Mouse (Mus musculus) heart, embryonic 10.5 days (tissue): ENCODE results near the gene Myl9. TPM values are rescaled to one million over a fixed set of nuclear protein-coding genes. Genes with fewer than 3 reads are reported as not detected.
A peak's percentile ranks its signal among the peaks of the same experiment; 100 is the strongest.
"Not testable (repeated sequence)": the region's sequence is repeated elsewhere in the genome, so short reads cannot be mapped to it uniquely, and the experiment has no call there.

Source experiments
- DNase-seq: peaks from one replicate; pipeline ENCODE4 v3.0.0-alpha.2; 2017; ENCODE audit warnings: low spot score
- H3K27ac ChIP-seq: fragments of 300-500 bp; sonication (generic); 2 replicates; pipeline ENCODE4 v1.5.1; 2016; ENCODE audit warnings: mild to moderate bottlenecking
- H3K27me3 ChIP-seq: fragments of 300-500 bp; sonication (generic); 2 replicates; pipeline ENCODE4 v1.6.1; 2016; ENCODE audit warnings: mild to moderate bottlenecking; ENCODE audit not compliant: poor library complexity, insufficient read depth, severe bottlenecking
- H3K36me3 ChIP-seq: fragments of 300-500 bp; sonication (generic); 2 replicates; pipeline ENCODE4 v1.6.1; 2016; ENCODE audit warnings: mild to moderate bottlenecking, moderate library complexity
- H3K4me1 ChIP-seq: fragments of 300-500 bp; sonication (generic); 2 replicates; pipeline ENCODE4 v1.6.1; 2016; ENCODE audit warnings: mild to moderate bottlenecking
- H3K4me3 ChIP-seq: fragments of 300-500 bp; sonication (generic); 2 replicates; pipeline ENCODE4 v1.5.1; 2016; ENCODE audit warnings: mild to moderate bottlenecking, moderate library complexity
- H3K9me3 ChIP-seq: fragments of 300-500 bp; sonication (generic); 2 replicates; pipeline ENCODE4 v1.6.1; 2016; ENCODE audit warnings: mild to moderate bottlenecking, moderate library complexity
- WGBS: fragments of 180-500 bp; shearing (Covaris S2); methylation state at CpG from one replicate; pipeline ENCODE4 v1.1.7; 2016; 5-methylcytosine and 5-hydroxymethylcytosine counted together
- polyA plus RNA-seq: library from polyadenylated mRNA; unstranded; fragments of >200 nt; fragmentation: Nextera tagmentation; extraction: Ambion mirVana; gene quantifications from 2 replicates; pipeline ENCODE4 v1.2.1, GENCODE M21; 2016

The Myl9 gene
- polyA plus RNA-seq, 1 experiment from 2014 or later = 1,471 TPM

- WGBS = 66% methylated on average over 4 of the region's 4 CpGs
These were observed 6.1 kb downstream of the Myl9 start for GRCm38 (mm10) chr2:156781281-156781680.

DNA sequence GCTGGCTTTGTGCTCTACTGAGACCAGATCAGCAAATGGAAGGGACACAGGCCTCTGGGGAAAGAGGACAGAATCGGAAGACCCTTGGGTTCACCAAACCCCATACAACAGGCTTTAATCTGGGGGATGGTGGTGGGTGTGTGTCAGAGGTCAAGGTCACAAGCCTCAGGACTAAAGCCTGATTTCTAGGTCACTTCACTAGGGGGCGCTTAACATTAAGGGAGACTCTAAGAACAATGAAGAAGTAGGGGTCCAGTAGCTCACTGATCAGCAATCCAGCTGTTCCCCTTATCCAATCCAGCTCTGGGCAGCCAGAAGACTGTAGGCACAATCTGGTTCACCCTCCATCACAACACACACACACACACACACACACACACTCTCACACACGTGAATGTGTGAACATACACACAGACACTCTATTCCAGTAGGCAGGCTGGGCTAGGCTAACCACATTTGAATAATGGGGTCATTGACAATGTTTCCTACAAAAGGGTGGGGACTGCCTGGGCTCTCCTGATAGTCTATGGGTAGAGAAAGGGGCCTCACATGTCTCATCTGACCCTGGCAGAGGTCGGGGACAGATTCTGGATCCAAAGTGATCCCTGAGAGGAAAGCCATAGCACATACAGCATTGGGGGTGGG lies 6.7 kb downstream of the Myl9 start:
- peaks cover 75% of the 10 kb centered on the region for H3K4me1 ChIP-seq
- peak; percentile 82 for DNase-seq
- WGBS = 64% methylated on average over 4 of the region's 4 CpGs
- no peaks in the 10 kb centered on the region for H3K9me3 ChIP-seq
- H3K36me3 ChIP-seq = peaks cover 41% of the 10 kb centered on the region
- H3K27ac ChIP-seq = peak overlapping the region; percentile 83
- no peaks in the 10 kb centered on the region for H3K27me3 ChIP-seq
- H3K4me3 ChIP-seq = no peak overlapping the region

More at GRCm38 (mm10) chr2:156781281-156781680, 6.1 kb downstream of the Myl9 start:
- H3K9me3 ChIP-seq = no peaks in the 10 kb centered on the region
- no peaks in the 10 kb centered on the region; the same call in 1 of the 2 replicates for H3K27me3 ChIP-seq
- DNase-seq = peak; percentile 84
- H3K4me3 ChIP-seq = peak overlapping the region; percentile 22; the same call in 1 of the 2 replicates
- peaks cover 77% of the 10 kb centered on the region for H3K4me1 ChIP-seq
- peak overlapping the region; percentile 83 for H3K27ac ChIP-seq
- peaks cover 41% of the 10 kb centered on the region for H3K36me3 ChIP-seq

GRCm38 (mm10) chr2:156782481-156783348 lies 7.5 kb downstream of the Myl9 start:
- H3K4me3 ChIP-seq = no peak overlapping the region
- H3K4me1 ChIP-seq = peaks cover 67% of the 10 kb centered on the region
- H3K27me3 ChIP-seq = no peaks in the 10 kb centered on the region
- no peaks in the 10 kb centered on the region for H3K9me3 ChIP-seq
- H3K27ac ChIP-seq = peak overlapping the region; percentile 83
- peaks cover 41% of the 10 kb centered on the region for H3K36me3 ChIP-seq
- 86% methylated on average over 10 of the region's 10 CpGs for WGBS
- DNase-seq = peak; percentile 80

- Histone ChIP-seq H3K9me3 (no peaks in the 10 kb centered on the region), H3K27ac (peak overlapping the region; percentile 83), H3K27me3 (no peaks in the 10 kb centered on the region), H3K36me3 (peaks cover 40% of the 10 kb centered on the region), H3K4me1 (peaks cover 61% of the 10 kb centered on the region), H3K4me3 (no peak overlapping the region; the same call in 1 of the 2 replicates)
- 22% methylated on average over 9 of the region's 9 CpGs for WGBS
- DNase-seq = peak; percentile 94
These were observed 8.1 kb downstream of the Myl9 start for GRCm38 (mm10) chr2:156783349-156783728.

DNA sequence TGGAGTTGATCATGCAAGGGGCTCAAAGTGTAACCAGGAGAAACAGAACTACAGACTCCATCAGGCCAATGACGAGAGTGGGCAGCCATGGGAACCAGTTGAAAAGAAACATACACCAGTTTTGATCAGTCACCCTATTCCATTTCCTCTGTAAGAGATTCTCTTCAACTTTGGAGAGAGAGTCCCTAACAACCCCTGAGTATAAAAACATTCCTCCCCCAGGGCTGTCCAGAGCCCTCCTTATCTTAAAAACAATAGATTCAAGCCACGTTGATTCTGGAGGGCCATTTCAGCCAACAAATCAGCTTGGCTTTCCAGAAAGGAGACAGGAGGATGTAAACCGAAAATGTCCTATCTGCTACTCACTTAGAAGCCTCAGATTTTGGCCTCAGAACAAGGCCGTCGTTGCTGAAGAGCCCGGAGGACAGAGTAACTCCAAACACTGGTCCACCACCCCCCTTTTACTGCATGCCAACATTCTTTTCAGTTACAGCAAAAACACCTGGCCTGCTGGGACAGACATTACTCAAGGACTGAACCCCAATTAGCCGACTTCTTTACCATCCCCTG lies 8.9 kb downstream of the Myl9 start:
- Histone ChIP-seq H3K36me3 (peaks cover 32% of the 10 kb centered on the region), H3K4me3 (no peak overlapping the region), H3K9me3 (no peaks in the 10 kb centered on the region), H3K4me1 (peaks cover 53% of the 10 kb centered on the region), H3K27me3 (no peaks in the 10 kb centered on the region), H3K27ac (peak overlapping the region; percentile 83)
- 43% methylated on average over 7 of the region's 7 CpGs for WGBS
- DNase-seq = peak; percentile 73

- Histone ChIP-seq H3K27ac (no peak overlapping the region), H3K27me3 (no peaks in the 10 kb centered on the region), H3K4me3 (no peak overlapping the region), H3K36me3 (peaks cover 25% of the 10 kb centered on the region), H3K9me3 (no peaks in the 10 kb centered on the region), H3K4me1 (peaks cover 45% of the 10 kb centered on the region)
- 86% methylated on average over 2 of the region's 2 CpGs for WGBS
- DNase-seq = peak; percentile 70
These were observed 9.7 kb downstream of the Myl9 start for GRCm38 (mm10) chr2:156784891-156785290.

DNA sequence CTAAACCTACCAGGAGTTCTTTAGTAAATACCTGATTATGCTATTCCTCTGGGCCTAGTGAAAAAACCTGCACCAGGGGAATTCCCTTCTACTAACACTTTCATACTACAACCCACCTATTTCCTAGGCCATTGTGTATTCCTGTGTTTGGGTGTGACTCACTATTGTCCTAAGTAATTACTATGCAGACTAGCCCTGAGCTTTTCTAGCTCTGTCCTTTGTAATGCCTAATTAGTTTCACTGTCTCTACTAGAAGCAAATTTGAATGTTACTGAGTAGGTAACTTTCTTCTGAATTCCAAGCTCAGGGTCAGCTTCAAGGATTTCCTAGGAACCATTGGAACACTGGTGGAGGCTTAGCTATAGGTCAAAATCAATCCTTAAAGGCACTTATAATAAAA lies 11.1 kb downstream of the Myl9 start:
- not testable (repeated sequence) for H3K27ac ChIP-seq, H3K9me3 ChIP-seq, H3K4me3 ChIP-seq, DNase-seq, H3K27me3 ChIP-seq
- Histone ChIP-seq H3K36me3 (peaks cover 11% of the 10 kb centered on the region), H3K4me1 (peaks cover 31% of the 10 kb centered on the region)

DNA sequence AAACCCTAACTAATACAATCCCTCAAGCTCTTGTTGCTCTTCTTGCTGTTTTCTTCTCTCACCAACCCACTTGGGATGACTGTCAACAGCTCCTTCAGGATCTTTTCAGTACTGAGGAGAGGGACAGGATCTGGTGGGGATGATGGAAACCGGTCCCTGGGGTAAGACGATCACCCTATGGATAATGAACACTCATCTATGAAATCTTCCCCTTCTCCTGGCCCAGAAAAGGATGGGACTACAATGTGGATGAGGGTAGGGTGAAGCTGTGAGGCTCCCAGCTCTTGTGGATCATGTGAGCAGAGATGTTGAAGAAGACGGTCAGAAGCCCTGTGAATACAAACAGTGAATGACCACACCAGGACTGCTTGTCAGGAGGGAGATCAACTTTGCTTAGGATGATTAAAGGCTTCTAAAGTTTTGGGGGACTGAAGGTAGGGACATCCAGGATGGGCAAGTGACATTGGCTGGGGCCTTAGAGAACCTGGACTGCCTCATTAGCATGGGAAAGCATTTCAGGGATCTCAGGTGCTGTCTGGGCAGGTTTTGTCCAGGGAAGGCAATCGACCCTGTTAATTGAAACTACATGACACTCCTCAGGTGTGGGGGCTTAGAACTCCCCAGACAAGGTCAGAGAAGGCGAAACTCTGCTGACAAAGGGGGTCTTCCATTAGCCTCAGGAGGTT lies 12.0 kb downstream of the Myl9 start:
- H3K36me3 ChIP-seq = 0 out of 2 replicates have a peak, but pooled peaks cover 3% of the 10 kb centered on the region
- H3K4me3 ChIP-seq = no peak overlapping the region
- peak; percentile 62 for DNase-seq
- peaks cover 3% of the 10 kb centered on the region; the same call in 1 of the 2 replicates for H3K9me3 ChIP-seq
- H3K27ac ChIP-seq = no peak overlapping the region
- H3K4me1 ChIP-seq = peaks cover 27% of the 10 kb centered on the region
- WGBS = 81% methylated on average over 5 of the region's 5 CpGs
- no peaks in the 10 kb centered on the region for H3K27me3 ChIP-seq

DNA sequence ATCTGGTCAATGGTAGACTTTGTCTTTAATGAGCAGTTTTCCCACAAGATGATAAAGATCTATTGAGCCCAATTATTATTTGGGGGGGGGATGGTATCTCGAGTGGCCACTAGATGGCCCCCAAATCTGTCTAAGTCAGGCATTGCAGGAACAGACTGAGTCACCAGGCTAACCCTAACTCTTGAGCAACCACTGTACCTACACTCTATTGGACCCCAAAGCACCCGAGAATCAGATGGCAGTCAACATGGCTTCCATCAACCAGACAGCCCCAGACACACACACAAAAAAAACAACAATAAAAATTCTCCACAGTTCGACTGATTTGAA lies 12.5 kb downstream of the Myl9 start:
- Histone ChIP-seq H3K36me3 (no peaks in the 10 kb centered on the region), H3K4me1 (peaks cover 21% of the 10 kb centered on the region), H3K27me3 (no peaks in the 10 kb centered on the region), H3K4me3 (no peak overlapping the region), H3K27ac (no peak overlapping the region), H3K9me3 (peaks cover 3% of the 10 kb centered on the region; the same call in 1 of the 2 replicates)
- peak; percentile 35 for DNase-seq
- WGBS = 45% methylated on average over 3 of the region's 3 CpGs

DNA sequence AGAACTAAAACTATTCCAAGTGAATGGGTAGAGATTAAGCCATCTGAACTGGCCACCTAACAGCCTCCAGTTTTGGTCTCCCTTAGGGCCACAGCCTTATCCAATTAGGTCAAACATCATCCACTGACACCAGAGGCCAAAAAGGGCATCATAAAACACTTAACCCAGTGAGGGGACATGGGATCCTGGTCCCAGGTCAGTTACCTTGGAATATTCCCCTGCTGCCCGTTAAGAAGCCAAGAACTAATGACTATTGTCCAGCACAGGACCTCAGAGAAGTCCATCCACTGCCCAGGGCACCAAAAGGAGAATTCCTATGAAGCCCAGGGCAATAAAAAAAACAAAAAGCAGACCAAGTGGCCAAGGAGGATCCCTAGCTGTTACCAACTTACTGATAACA lies 13.6 kb downstream of the Myl9 start:
- Histone ChIP-seq H3K4me3 (no peak overlapping the region), H3K27me3 (no peaks in the 10 kb centered on the region), H3K36me3 (no peaks in the 10 kb centered on the region), H3K4me1 (peaks cover 11% of the 10 kb centered on the region), H3K27ac (no peak overlapping the region), H3K9me3 (peaks cover 3% of the 10 kb centered on the region; the same call in 1 of the 2 replicates)
- 79% methylated on average over 1 of the region's 1 CpGs for WGBS
- peak; percentile 63 for DNase-seq

GRCm38 (mm10) chr2:156798516-156798915 lies 23.3 kb downstream of the Myl9 start:
- no peaks in the 10 kb centered on the region for H3K27me3 ChIP-seq
- DNase-seq = no peak
- H3K27ac ChIP-seq = no peak overlapping the region
- no peaks in the 10 kb centered on the region for H3K4me1 ChIP-seq
- peaks cover 7% of the 10 kb centered on the region; the same call in 1 of the 2 replicates for H3K9me3 ChIP-seq
- no peak overlapping the region for H3K4me3 ChIP-seq
- 89% methylated on average over 1 of the region's 1 CpGs for WGBS
- H3K36me3 ChIP-seq = no peaks in the 10 kb centered on the region

- Histone ChIP-seq H3K9me3 (peaks cover 7% of the 10 kb centered on the region; the same call in 1 of the 2 replicates), H3K27me3 (no peaks in the 10 kb centered on the region), H3K27ac (no peak overlapping the region), H3K36me3 (no peaks in the 10 kb centered on the region), H3K4me1 (no peaks in the 10 kb centered on the region), H3K4me3 (no peak overlapping the region)
- DNase-seq = peak; percentile 63
- WGBS = 77% methylated on average over 4 of the region's 4 CpGs
These were observed 25.8 kb downstream of the Myl9 start for GRCm38 (mm10) chr2:156801045-156801444.
